ENCODE assay signal across 20 mouse cellular contexts in genomic region chr9:91393376-91394068, GRCm38 (mm10). TPM values are rescaled to one million over a fixed set of nuclear protein-coding genes. Genes with fewer than 3 reads are reported as not detected.
DNase-seq lines count a peak whose midpoint lies in the region; ATAC-seq and TF ChIP-seq lines count a peak whose summit lies in the region.
"Had no signal": no experiment of that assay in that cellular context is flagged by ENCODE, and none has a peak within 500 bp of the region (broad histone marks: within the 10 kb centered on the region; RNA-seq: fewer than 3 reads in every experiment).

No protein-coding gene starts in this region.

- no peak for DNase-seq in midbrain, postnatal 0 days (ENCODE audit: low spot score)
- no peak for DNase-seq in gastrocnemius, postnatal 14 days
- DNase-seq in liver: no peak
- DNase-seq: adrenal gland, postnatal 36 days; cerebellum, adult 8-10 months; heart, postnatal 36 days; kidney, postnatal 10 days; lung, postnatal 36 days; thymus, postnatal 36 days had no signal

- no peak overlapping the region for H3K4me2 ChIP-seq in midbrain, embryonic 12.5 days (replicated peaks)
- no peak overlapping the region for H3K4me2 ChIP-seq in midbrain, postnatal 0 days (ENCODE audit: low read depth, low read length, poor library complexity, severe bottlenecking)
- H3K4me2 ChIP-seq in forebrain, embryonic 16.5 days (ENCODE audit: low read length): no peak overlapping the region
- no peak overlapping the region for H3K4me2 ChIP-seq in hindbrain, embryonic 16.5 days (ENCODE audit: low read length)
- no peak overlapping the region for H3K4me2 ChIP-seq in neural tube, embryonic 13.5 days
- H3K4me2 ChIP-seq: heart, embryonic 11.5 days; limb, embryonic 13.5 days had no signal

- H3K9me3 ChIP-seq in midbrain, embryonic 12.5 days: no peaks in the 10 kb centered on the region
- H3K9me3 ChIP-seq in midbrain, postnatal 0 days (ENCODE audit: low read length): no peaks in the 10 kb centered on the region
- H3K9me3 ChIP-seq in forebrain, embryonic 16.5 days (ENCODE audit: control insufficient read depth, low read length): no peaks in the 10 kb centered on the region
- H3K9me3 ChIP-seq in hindbrain, embryonic 16.5 days (ENCODE audit: control insufficient read depth, low read length): no peaks in the 10 kb centered on the region
- H3K9me3 ChIP-seq in neural tube, embryonic 13.5 days: no peaks in the 10 kb centered on the region
- H3K9me3 ChIP-seq: limb, embryonic 13.5 days had no signal

- no peak for TF ChIP-seq CTCF in midbrain, postnatal 0 days (IDR thresholded peaks at IDR 0.05)

- peaks cover 86% of the 10 kb centered on the region for H3K27me3 ChIP-seq in midbrain, embryonic 12.5 days
- H3K27me3 ChIP-seq in midbrain, postnatal 0 days (ENCODE audit: insufficient read depth, low read length): peaks cover 89% of the 10 kb centered on the region
- peaks cover 78% of the 10 kb centered on the region for H3K27me3 ChIP-seq in forebrain, embryonic 16.5 days (replicated peaks; ENCODE audit: control insufficient read depth, insufficient read depth, low read length)
- H3K27me3 ChIP-seq in hindbrain, embryonic 16.5 days (replicated peaks; ENCODE audit: control insufficient read depth, insufficient read depth, low read length): peaks cover 66% of the 10 kb centered on the region
- peaks cover 94% of the 10 kb centered on the region for H3K27me3 ChIP-seq in neural tube, embryonic 13.5 days

- no peak overlapping the region for H3K9ac ChIP-seq in midbrain, embryonic 12.5 days (replicated peaks)
- H3K9ac ChIP-seq in midbrain, postnatal 0 days (replicated peaks; ENCODE audit: low read length, poor library complexity, severe bottlenecking): no peak overlapping the region
- H3K9ac ChIP-seq in forebrain, embryonic 16.5 days (replicated peaks; ENCODE audit: low read depth, low read length): no peak overlapping the region
- H3K9ac ChIP-seq in hindbrain, embryonic 16.5 days (ENCODE audit: low read depth, low read length): no peak overlapping the region
- H3K9ac ChIP-seq in neural tube, embryonic 13.5 days: no peak overlapping the region
- H3K9ac ChIP-seq: limb, embryonic 13.5 days had no signal

- WGBS in midbrain, embryonic 12.5 days: 8% methylated on average over 8 of the region's 8 CpGs
- 17% methylated on average over 8 of the region's 8 CpGs for WGBS in midbrain, postnatal 0 days
- 4% methylated on average over 8 of the region's 8 CpGs for WGBS in forebrain, embryonic 16.5 days
- 21% methylated on average over 8 of the region's 8 CpGs for WGBS in hindbrain, embryonic 16.5 days
- WGBS in neural tube, embryonic 13.5 days: 9% methylated on average over 8 of the region's 8 CpGs

- no peaks in the 10 kb centered on the region for H3K36me3 ChIP-seq in midbrain, embryonic 12.5 days
- no peaks in the 10 kb centered on the region for H3K36me3 ChIP-seq in midbrain, postnatal 0 days (ENCODE audit: insufficient read depth, low read length)
- H3K36me3 ChIP-seq in forebrain, embryonic 16.5 days (ENCODE audit: control insufficient read depth, insufficient read depth): no peaks in the 10 kb centered on the region
- no peaks in the 10 kb centered on the region for H3K36me3 ChIP-seq in hindbrain, embryonic 16.5 days (ENCODE audit: control insufficient read depth, insufficient read depth, low read length)
- H3K36me3 ChIP-seq in neural tube, embryonic 13.5 days: no peaks in the 10 kb centered on the region
- H3K36me3 ChIP-seq: limb, embryonic 13.5 days had no signal

- intact Hi-C loops in gastrocnemius, postnatal 14 days (cut with DNase I; ENCODE audit: low total_unique reads): no loop called here

- peaks cover 30% of the 10 kb centered on the region for H3K4me1 ChIP-seq in midbrain, embryonic 12.5 days
- H3K4me1 ChIP-seq in midbrain, postnatal 0 days (ENCODE audit: insufficient read depth, low read length): no peaks in the 10 kb centered on the region
- H3K4me1 ChIP-seq in forebrain, embryonic 16.5 days (replicated peaks; ENCODE audit: control insufficient read depth, insufficient read depth, low read length): 0 out of 2 replicates have a peak, but pooled peaks cover 3% of the 10 kb centered on the region
- no peaks in the 10 kb centered on the region for H3K4me1 ChIP-seq in hindbrain, embryonic 16.5 days (ENCODE audit: control insufficient read depth, insufficient read depth, low read depth, low read length)
- peaks cover 15% of the 10 kb centered on the region for H3K4me1 ChIP-seq in neural tube, embryonic 13.5 days (replicated peaks)
- H3K4me1 ChIP-seq: limb, embryonic 13.5 days had no signal

- H3K4me3 ChIP-seq in midbrain, embryonic 12.5 days: no peak overlapping the region
- no peak overlapping the region for H3K4me3 ChIP-seq in midbrain, postnatal 0 days (ENCODE audit: low read depth, low read length)
- no peak overlapping the region for H3K4me3 ChIP-seq in forebrain, embryonic 16.5 days (replicated peaks; ENCODE audit: low read length)
- H3K4me3 ChIP-seq in hindbrain, embryonic 16.5 days (ENCODE audit: low read length): no peak overlapping the region
- H3K4me3 ChIP-seq in neural tube, embryonic 13.5 days: no peak overlapping the region
- H3K4me3 ChIP-seq: left cerebral cortex, adult 2 months; limb, embryonic 13.5 days had no signal

- H3K27ac ChIP-seq in midbrain, embryonic 12.5 days (replicated peaks): peak overlapping the region; percentile 58; the same call in 1 of the 2 replicates
- H3K27ac ChIP-seq in midbrain, postnatal 0 days (ENCODE audit: low read depth, low read length): no peak overlapping the region
- no peak overlapping the region for H3K27ac ChIP-seq in forebrain, embryonic 16.5 days (ENCODE audit: low read length)
- no peak overlapping the region; the same call in 1 of the 2 replicates for H3K27ac ChIP-seq in hindbrain, embryonic 16.5 days (ENCODE audit: low read depth, low read length)
- H3K27ac ChIP-seq in neural tube, embryonic 13.5 days (replicated peaks): no peak overlapping the region; the same call in 1 of the 2 replicates
- H3K27ac ChIP-seq: left cerebral cortex, adult 2 months; limb, embryonic 13.5 days had no signal

- no peak for ATAC-seq in midbrain, embryonic 12.5 days (ENCODE audit: low FRiP score, low read depth)
- ATAC-seq in midbrain, postnatal 0 days (ENCODE audit: low FRiP score): no peak
- peak; percentile 38 for ATAC-seq in forebrain, embryonic 16.5 days
- 0 out of 2 replicates have a peak, but pooled peaks have one; percentile 38 for ATAC-seq in hindbrain, embryonic 16.5 days
- peak; percentile 32; the same call in 1 of the 2 replicates for ATAC-seq in neural tube, embryonic 13.5 days (ENCODE audit: low read depth)
- ATAC-seq: intestine, postnatal 0 days had no signal

RNA-seq across cellular contexts. Expression of gene Zic1, which starts 27.9 kb away (rescaled TPM):
- 11.9 and 17.2 TPM in 2 replicates for polyA plus RNA-seq in midbrain, embryonic 12.5 days (2016; fragmentation: Nextera tagmentation; extraction: Ambion mirVana)
- 91.8 and 146 TPM in 2 replicates for total RNA-seq in midbrain, postnatal 0 days (2014; rRNA removed)
- polyA plus RNA-seq in midbrain, postnatal 0 days (2015; fragmentation: Nextera tagmentation; extraction: Ambion mirVana): 4.1 and 8.2 TPM in 2 replicates
- polyA plus RNA-seq in forebrain, embryonic 16.5 days (2015; fragmentation: Nextera tagmentation; extraction: Ambion mirVana): 4.5 and 8.0 TPM in 2 replicates
- polyA plus RNA-seq in hindbrain, embryonic 16.5 days (2015; fragmentation: Nextera tagmentation; extraction: Ambion mirVana): 11.4 and 14.6 TPM in 2 replicates
- 16.5 and 19.9 TPM in 2 replicates for polyA plus RNA-seq in neural tube, embryonic 13.5 days (2015; fragmentation: Nextera tagmentation; extraction: Ambion mirVana)
- 1 to 10 TPM in 1 of 2 experiments, under 1 TPM in 1; 0.47 to 3.9 TPM for total RNA-seq in gastrocnemius, postnatal 14 days (2021)
- total RNA-seq: adrenal gland, postnatal 36 days; neutrophil, adult 5-6 weeks had no signal
- polyA plus RNA-seq: intestine, postnatal 0 days had no signal

RNA-seq across cellular contexts. Expression of gene Zic4, which starts 31.3 kb away (rescaled TPM):
- polyA plus RNA-seq in midbrain, embryonic 12.5 days (2016; fragmentation: Nextera tagmentation; extraction: Ambion mirVana): 44.6 and 76.9 TPM in 2 replicates
- total RNA-seq in midbrain, postnatal 0 days (2014; rRNA removed): 54.7 and 73.4 TPM in 2 replicates
- polyA plus RNA-seq in midbrain, postnatal 0 days (2015; fragmentation: Nextera tagmentation; extraction: Ambion mirVana): 22.2 and 33.5 TPM in 2 replicates
- 28.3 and 47.6 TPM in 2 replicates for polyA plus RNA-seq in forebrain, embryonic 16.5 days (2015; fragmentation: Nextera tagmentation; extraction: Ambion mirVana)
- polyA plus RNA-seq in hindbrain, embryonic 16.5 days (2015; fragmentation: Nextera tagmentation; extraction: Ambion mirVana): 62.4 and 67.4 TPM in 2 replicates
- polyA plus RNA-seq in neural tube, embryonic 13.5 days (2015; fragmentation: Nextera tagmentation; extraction: Ambion mirVana): 43.0 and 51.6 TPM in 2 replicates
- total RNA-seq in gastrocnemius, postnatal 14 days (2021): under 1 TPM in 1 of 2 experiments, not detected in 1; 0.66 TPM
- total RNA-seq: adrenal gland, postnatal 36 days; ES-E14; heart, postnatal 36 days; neutrophil, adult 5-6 weeks had no signal
- polyA plus RNA-seq: heart, embryonic 11.5 days; intestine, postnatal 0 days; liver, embryonic 16.5 days had no signal

Comparison
In these comparisons a context has a peak if more than half of its experiments do, and no peak if none do; other contexts are left out.
1. ATAC-seq: peak in forebrain, embryonic 16.5 days (single experiment), hindbrain, embryonic 16.5 days (single experiment) and neural tube, embryonic 13.5 days (single experiment); none in midbrain, embryonic 12.5 days (single experiment) and midbrain, postnatal 0 days (single experiment).